Mouse (Mus musculus) brain, embryonic 14.5 days (tissue): ENCODE data around the gene Mpdu1. TPM values are rescaled to one million over a fixed set of nuclear protein-coding genes. Genes with fewer than 3 reads are reported as not detected.
A peak's percentile ranks its signal among the peaks of the same experiment; 100 is the strongest.
"Not testable (repeated sequence)": the region's sequence is repeated elsewhere in the genome, so short reads cannot be mapped to it uniquely, and the experiment has no call there.

Experiments
- DNase-seq: peaks from one replicate; pipeline ENCODE4 v3.0.0-alpha.2; 2011; ENCODE audit warnings: low read depth
- CTCF ChIP-seq: fragments of 200-500 bp; IDR thresholded peaks from 2 replicates; pipeline ENCODE4 v1.5.1; 2012; ENCODE audit warnings: inconsistent platforms, mild to moderate bottlenecking, moderate library complexity, borderline replicate concordance; ENCODE audit not compliant: insufficient read depth, insufficient read length; ENCODE audit errors: extremely low read depth
- POLR2A ChIP-seq: fragments of 200-500 bp; IDR thresholded peaks from 2 replicates; pipeline ENCODE4 v1.6.1; 2012; ENCODE audit warnings: mild to moderate bottlenecking, inconsistent platforms, borderline replicate concordance; ENCODE audit not compliant: poor library complexity, insufficient read depth, insufficient read length, severe bottlenecking; ENCODE audit errors: extremely low read depth
- polyA plus RNA-seq: library from polyadenylated mRNA; depleted of rRNA; stranded (reverse); fragments of >200 nt; gene quantifications from 2 replicates; pipeline ENCODE4 v1.2.3, GENCODE M21; 2012

The Mpdu1 gene
- polyA plus RNA-seq, 1 experiment, result 133 TPM

DNA sequence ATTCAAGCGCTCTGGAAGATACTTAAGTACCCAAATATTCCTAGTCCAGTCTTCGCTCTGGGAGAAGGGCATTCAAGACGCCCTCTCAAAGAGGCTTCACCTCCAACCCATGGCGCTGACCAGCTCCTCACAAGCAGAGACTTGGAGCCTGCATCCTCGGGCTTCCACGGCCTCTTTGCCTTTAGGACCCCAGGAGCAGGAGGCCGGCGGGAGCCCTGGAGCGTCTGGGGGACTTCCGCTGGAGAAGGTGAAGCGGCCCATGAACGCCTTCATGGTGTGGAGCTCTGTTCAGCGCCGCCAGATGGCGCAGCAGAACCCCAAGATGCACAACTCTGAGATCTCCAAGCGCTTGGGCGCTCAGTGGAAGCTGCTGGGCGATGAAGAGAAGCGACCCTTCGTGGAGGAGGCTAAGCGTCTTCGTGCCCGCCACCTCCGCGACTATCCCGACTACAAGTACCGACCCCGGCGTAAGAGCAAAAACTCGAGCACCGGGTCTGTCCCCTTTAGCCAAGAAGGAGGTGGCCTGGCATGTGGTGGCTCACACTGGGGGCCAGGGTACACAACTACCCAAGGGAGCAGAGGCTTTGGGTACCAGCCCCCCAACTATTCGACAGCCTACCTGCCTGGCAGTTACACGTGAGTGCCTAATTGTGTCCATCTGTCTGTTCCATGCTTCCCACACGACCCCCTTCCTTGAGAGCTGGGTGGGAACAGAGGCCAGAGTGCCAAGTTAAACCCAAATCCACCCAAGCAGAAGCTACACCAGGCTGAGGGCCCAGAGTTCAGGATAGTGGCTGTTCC lies 7.0 kb downstream of the Mpdu1 start, which contains the start of gene Sox15:
TSS of gene Sox15 (plus strand) at position 51 of the 801 bp plus-strand sequence.
- peak; percentile 86 for DNase-seq

DNA sequence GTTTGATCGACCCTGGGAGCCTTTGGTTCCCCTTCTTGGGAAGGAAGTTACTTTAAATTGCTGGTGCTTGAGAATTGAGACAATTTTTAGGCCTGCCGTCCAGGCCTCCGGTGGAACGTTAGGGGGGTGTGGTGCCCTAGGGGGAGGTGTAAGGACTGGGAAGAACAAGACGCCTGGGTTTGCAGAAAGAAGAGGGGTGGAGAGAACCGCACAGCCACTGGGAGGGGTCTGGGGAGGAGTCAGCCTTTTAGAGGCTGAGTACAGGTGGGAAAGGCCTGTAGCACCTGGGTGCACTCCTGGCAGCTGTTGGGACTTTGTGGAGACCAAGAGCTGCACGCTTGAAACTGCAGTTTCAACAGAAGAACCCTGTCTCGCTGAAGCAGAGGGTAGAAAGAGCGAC lies 7.7 kb downstream of the Mpdu1 start:
- no peak for DNase-seq

More for the DNA sequence above, 7.0 kb downstream of the Mpdu1 start, which contains the start of gene Sox15:
- TF ChIP-seq POLR2A (no peak), CTCF (peak; percentile 86)

DNA sequence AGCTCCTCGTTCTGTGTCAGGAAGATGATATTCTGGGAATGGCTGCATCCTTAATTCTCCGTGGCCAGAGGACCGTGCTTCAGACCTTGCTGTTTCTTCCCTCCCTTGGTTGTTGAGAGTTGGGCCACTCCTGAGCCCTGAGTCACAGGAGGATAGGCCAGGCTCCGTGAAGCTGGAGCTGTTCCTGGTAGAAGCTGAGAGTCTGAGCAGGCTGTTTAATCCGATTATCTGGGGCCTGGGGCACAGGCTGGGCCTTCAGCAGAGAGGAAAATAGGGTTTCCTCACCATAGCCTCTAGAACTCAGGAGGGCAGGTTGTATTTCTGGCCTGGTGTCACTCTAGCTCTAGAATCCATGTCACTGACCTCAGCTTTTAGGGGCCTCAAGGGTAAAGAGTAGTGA lies 9.0 kb downstream of the Mpdu1 start:
- TF ChIP-seq POLR2A (no peak), CTCF (no peak)
- peak; percentile 18 for DNase-seq

More for the DNA sequence above, 7.7 kb downstream of the Mpdu1 start:
- TF ChIP-seq CTCF (no peak), POLR2A (no peak)

DNA sequence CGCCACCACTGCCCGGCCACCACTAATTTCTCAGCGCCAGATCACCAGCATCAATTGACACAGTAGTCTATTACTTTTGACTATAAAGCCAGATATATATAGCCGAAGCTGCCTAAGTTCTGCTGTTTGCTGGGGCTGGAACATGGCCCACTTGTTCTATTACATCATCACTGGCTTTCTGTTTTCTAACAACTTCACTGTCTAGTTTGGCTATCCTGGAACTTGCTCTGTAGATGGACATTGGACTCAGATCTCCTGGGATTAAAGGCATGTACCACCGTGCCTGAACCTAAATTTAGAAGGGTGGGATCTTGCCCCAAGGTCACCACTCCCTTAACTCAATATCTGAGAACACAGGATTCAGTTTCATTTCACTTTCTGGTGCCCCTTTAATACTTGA lies 16.6 kb downstream of the Mpdu1 start:
- DNase-seq, result no peak
- TF ChIP-seq POLR2A, result no peak
- no peak for TF ChIP-seq CTCF

DNA sequence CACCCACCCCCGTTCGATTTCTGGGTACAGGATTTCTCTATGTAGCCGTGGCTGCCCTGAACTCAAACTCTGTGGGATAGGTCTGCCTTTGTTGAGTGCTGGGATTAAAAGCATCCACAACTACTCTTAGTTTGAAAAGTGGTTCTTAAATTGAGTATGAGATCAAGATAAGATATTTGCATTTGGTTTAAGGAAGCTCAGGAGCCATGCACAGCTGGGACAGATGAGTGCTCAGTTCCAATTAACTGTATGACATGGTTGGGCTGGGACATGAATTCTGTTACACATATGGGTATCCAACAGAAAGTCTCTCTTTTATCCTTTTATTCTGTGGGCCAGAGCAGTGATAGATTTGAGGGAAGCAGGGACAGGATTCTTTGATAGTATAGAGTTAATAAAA lies 27.0 kb downstream of the Mpdu1 start:
- DNase-seq, result no peak
- TF ChIP-seq CTCF (no peak), POLR2A (no peak)

DNA sequence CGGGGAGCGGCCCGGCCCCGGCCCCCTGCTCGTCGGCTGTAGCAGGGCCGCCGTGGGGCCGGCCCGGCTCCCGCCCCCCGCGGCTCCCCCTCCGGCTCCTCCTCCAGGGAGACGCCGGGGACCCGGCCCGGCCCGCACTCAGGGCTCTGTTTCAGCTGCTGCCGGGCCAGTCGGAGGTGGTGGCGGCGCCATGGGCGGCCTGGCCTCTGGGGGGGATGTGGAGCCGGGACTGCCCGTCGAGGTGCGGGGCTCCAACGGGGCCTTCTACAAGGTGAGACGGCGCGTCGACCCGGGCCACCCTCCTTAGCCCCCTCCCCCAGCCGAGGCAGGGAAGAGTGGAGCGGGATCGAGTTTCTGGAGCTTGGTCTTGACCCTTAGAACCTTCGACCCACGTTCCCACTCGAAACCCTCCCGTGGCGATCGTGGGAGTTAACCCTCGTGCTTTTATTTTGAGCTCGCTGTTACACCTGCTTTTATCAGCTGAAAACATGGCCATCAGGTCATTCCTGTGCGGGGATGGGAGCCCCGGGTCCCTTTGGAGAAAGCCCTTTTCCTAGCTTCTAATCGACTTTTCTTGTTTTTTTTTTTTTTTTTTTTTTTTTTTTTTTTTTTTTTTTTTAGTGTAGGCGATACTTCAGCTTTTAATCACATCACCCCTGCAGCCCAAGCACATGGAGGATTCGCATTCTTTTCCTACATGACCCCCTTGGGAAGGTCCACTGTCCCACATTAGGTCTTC lies 29.1 kb downstream of the Mpdu1 start:
- DNase-seq, result no peak
- TF ChIP-seq CTCF (no peak), POLR2A (no peak)

DNA sequence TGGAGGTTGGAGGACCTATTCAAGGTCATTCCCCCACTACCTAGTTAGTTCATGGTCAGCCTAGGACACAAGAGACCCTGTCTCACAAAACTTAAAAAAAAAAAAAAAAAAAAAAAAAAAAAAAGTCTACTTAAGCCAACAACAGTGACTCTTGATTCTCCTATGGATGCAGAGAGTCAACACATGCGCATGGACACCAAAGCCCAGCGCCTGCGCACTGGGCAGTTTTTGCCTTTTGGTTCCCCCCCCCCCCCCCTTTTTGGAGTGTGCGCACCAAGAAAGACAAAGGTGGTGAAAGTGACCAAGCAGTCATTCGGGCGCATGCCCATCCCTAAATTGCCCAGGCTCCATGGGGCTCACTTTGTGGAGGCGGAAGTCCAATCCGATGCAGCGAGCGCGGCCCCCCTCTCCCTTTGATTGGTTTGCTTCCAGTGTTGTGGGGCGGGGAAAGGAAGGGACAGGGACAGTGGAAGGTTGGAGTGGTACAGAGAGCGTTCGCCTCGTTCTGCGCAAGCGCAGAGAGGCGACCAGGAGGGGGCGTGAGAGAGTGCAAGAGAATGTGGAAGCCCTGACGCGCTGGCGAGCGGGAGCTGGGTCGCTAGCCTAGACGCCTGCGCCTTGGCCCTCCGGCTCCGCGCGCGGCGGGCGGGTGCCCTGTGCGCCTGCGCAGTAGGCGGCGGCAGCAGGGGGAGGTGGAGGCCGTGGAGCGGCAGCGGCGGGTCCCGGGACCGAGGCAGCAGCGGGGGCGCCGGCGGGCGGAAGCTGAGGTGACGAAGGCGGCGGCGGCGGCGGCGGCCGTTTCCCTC lies 30.0 kb downstream of the Mpdu1 start, which contains the start of gene Fxr2:
TSS of gene Fxr2 (plus strand) at position 707 of the 806 bp plus-strand sequence.
- peak; percentile 100 for DNase-seq
- TF ChIP-seq CTCF, result peak; percentile 81
- TF ChIP-seq POLR2A, result peak; percentile 94

DNA sequence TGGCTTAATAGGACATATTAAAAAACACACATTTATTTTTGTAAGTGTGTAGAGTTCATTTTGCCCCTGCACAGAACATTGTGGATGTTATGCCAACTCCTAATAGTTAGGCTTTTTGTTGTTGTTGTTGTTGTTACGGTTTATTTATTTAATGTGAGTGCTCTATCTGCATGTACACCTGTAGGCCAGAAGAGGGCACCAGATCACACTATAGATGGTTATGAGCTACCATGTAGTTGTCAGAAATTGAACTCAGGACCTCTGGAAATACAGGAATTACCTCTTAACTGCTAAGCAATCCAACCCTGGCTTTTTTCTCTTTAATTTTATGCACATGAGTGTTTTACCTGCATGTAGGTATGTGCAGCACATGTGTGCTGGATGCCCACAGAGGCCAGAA lies 32.6 kb downstream of the Mpdu1 start:
- TF ChIP-seq CTCF, result peak; percentile 14; the same call in 1 of the 2 replicates
- TF ChIP-seq POLR2A, result no peak
- peak; percentile 31 for DNase-seq

DNA sequence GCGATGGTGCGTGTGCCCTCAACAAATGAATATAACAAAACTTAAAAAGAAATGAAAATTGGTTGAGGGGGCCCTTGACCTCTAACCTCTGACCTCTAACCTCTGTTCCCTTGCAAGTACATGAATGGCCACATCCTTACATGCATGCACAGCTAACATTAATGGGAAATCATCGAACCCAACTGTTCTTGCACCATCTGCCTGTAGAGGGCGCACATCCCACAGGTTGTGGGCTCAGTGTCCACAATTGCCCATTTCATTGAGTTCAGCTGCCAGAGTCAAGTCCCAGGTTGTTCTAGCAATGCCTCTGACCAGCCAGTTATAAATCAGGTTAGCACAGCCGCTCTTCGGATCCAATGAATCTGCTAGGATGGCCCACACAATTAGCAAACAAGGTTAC lies 34.2 kb downstream of the Mpdu1 start:
- peak; percentile 81 for DNase-seq
- peak; percentile 91 for TF ChIP-seq CTCF
- no peak for TF ChIP-seq POLR2A

DNA sequence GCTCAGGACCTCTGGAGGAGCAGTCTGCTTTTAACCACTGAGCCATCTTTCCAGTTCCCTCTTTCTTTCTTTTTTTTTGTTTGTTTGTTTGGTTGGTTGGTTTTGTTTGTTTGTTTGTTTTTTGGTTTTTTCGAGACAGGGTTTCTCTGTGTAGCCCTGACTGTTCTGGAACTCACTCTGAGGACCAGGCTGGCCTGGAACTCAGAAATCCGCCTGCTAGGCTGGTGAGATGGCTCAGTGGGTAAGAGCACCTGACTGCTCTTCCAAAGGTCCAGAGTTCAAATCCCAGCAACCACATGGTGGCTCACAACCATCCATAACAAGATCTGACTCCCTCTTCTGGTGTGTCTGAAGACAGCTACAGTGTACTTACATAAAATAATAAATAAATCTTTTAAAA lies 38.1 kb downstream of the Mpdu1 start:
- DNase-seq, result not testable (repeated sequence)

DNA sequence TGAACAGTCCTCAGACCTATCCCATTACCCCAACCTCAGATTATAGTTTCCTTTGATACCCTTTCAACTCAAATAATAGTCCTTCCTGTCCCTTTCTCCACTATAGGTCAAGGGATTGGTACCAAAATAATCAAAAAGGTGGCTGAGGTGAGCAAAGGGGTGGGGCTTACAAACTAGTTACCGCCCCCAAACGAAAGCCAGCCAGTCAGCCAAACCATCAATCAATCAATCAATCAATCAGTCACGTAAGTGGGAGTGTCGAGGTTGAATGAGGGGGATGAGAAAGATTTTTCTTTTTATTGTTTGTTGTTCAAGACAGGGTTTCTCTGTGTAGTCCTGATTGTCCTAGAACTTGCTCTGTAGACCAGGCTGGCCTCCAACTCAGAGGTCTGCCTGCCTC lies 39.4 kb downstream of the Mpdu1 start:
- no peak for TF ChIP-seq POLR2A
- no peak for TF ChIP-seq CTCF
- DNase-seq, result no peak

DNA sequence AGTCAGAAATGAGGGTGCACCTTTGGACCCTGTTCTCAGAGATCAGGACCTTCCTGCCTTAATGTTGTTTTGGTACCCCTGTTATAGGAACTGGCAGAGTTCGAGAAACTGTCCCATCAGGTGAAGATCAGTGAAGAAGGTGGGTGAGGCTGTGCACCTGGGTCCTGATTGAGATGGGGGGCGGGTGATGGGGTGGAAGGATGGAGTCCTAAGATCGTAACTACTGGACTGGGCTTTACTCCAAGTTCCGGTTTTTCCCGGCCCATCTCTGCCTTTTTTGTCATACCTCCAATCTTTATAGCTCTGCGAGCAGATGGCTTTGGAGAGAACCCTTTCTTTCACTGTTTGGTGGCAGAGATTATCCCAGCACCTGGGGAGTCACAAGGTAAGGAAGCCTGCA lies 40.0 kb downstream of the Mpdu1 start:
- TF ChIP-seq POLR2A (no peak), CTCF (no peak)
- peak; percentile 19 for DNase-seq
